8 mouse cellular contexts compared by ENCODE assay signal in genomic region chr1:191955101-191955500, GRCm38 (mm10). TPM values are rescaled to one million over a fixed set of nuclear protein-coding genes. Genes with fewer than 3 reads are reported as not detected.
DNase-seq lines count a peak whose midpoint lies in the region; ATAC-seq lines count a peak whose summit lies in the region.

No protein-coding gene starts in this region.

- H3K27ac ChIP-seq in forebrain, embryonic 14.5 days (ENCODE audit: low read depth, low read length), result no peak overlapping the region

- no peaks in the 10 kb centered on the region for H3K27me3 ChIP-seq in forebrain, embryonic 14.5 days (replicated peaks; ENCODE audit: control insufficient read depth, insufficient read depth, low read length)

- DNase-seq in kidney, adult 11 months, result peak; percentile 63
- no peak for DNase-seq in kidney, postnatal 4 days
- DNase-seq in heart, adult 9 months (ENCODE audit: low spot score in 2 of 2), result peak; percentile 74 to 88
- DNase-seq in kidney, postnatal 10 days, result peak; percentile 51
- DNase-seq in forebrain, embryonic 14.5 days (ENCODE audit: low spot score), result no peak
- DNase-seq in cerebellum, adult 9-10 months, result no peak
- no peak for DNase-seq in B cell, adult 2 months

- no peaks in the 10 kb centered on the region for H3K36me3 ChIP-seq in forebrain, embryonic 14.5 days (ENCODE audit: control insufficient read depth, insufficient read depth, low read length)

- WGBS in forebrain, embryonic 14.5 days, result 68% methylated on average over 3 of the region's 3 CpGs

- no peak overlapping the region for H3K4me2 ChIP-seq in forebrain, embryonic 14.5 days (ENCODE audit: low read length)

- peak; percentile 30 for ATAC-seq in neutrophil, adult 5-6 weeks (ENCODE audit: extremely low read depth, insufficient number of reproducible peaks, low FRiP score, poor library complexity, severe bottlenecking)
- no peak for ATAC-seq in forebrain, embryonic 14.5 days

- no peak overlapping the region for H3K9ac ChIP-seq in forebrain, embryonic 14.5 days (ENCODE audit: low read length)

- no peak overlapping the region for H3K4me3 ChIP-seq in forebrain, embryonic 14.5 days (ENCODE audit: low read depth, low read length)

- no peaks in the 10 kb centered on the region for H3K9me3 ChIP-seq in forebrain, embryonic 14.5 days (replicated peaks; ENCODE audit: control insufficient read depth, low read length)

- H3K4me1 ChIP-seq in forebrain, embryonic 14.5 days (ENCODE audit: control insufficient read depth, insufficient read depth, low read length), result no peaks in the 10 kb centered on the region

RNA-seq across cellular contexts. Expression of gene Rd3, which starts 22.1 kb away (rescaled TPM):
- total RNA-seq in neutrophil, adult 5-6 weeks (2017), result 0.23 and 0.25 TPM in 2 replicates
- 2.4 and 2.7 TPM in 2 replicates for polyA plus RNA-seq in forebrain, embryonic 14.5 days (2014; fragmentation: Nextera tagmentation; extraction: Ambion mirVana)

RNA-seq across cellular contexts. Expression of gene Slc30a1, which starts 48.5 kb away (rescaled TPM):
- total RNA-seq in neutrophil, adult 5-6 weeks (2017), result 9.3 and 9.7 TPM in 2 replicates
- 1.3 and 2.0 TPM in 2 replicates for polyA plus RNA-seq in forebrain, embryonic 14.5 days (2014; fragmentation: Nextera tagmentation; extraction: Ambion mirVana)

Comparison
In these comparisons a context has a peak if more than half of its experiments do, and no peak if none do; other contexts are left out.
1. DNase-seq: peak in kidney, adult 11 months (single experiment), heart, adult 9 months (2 of 2) and kidney, postnatal 10 days (single experiment); none in kidney, postnatal 4 days (0 of 2), forebrain, embryonic 14.5 days (single experiment), cerebellum, adult 9-10 months (single experiment) and B cell, adult 2 months (0 of 2).